Mouse (Mus musculus) hindbrain, embryonic 10.5 days (tissue): ENCODE data around the gene Trpm8. TPM values are rescaled to one million over a fixed set of nuclear protein-coding genes. Genes with fewer than 3 reads are reported as not detected.
A peak's percentile ranks its signal among the peaks of the same experiment; 100 is the strongest.

Experiments
- DNase-seq: peaks from one replicate; pipeline ENCODE4 v3.0.0-alpha.2; 2017; ENCODE audit warnings: low spot score
- H3K27ac ChIP-seq: fragments of 300-500 bp; sonication (generic); 2 replicates; pipeline ENCODE4 v1.5.1; 2016; ENCODE audit warnings: mild to moderate bottlenecking, moderate library complexity
- H3K27me3 ChIP-seq: fragments of 300-500 bp; sonication (generic); 2 replicates; pipeline ENCODE4 v1.6.1; 2016; ENCODE audit warnings: mild to moderate bottlenecking; ENCODE audit not compliant: poor library complexity, insufficient read depth, severe bottlenecking
- H3K36me3 ChIP-seq: fragments of 300-500 bp; sonication (generic); 2 replicates; pipeline ENCODE4 v1.6.1; 2016; ENCODE audit warnings: mild to moderate bottlenecking, moderate library complexity
- H3K4me1 ChIP-seq: fragments of 300-500 bp; sonication (generic); replicated peaks from 2 replicates; pipeline ENCODE4 v1.6.1; 2016; ENCODE audit warnings: mild to moderate bottlenecking
- H3K4me3 ChIP-seq: fragments of 300-500 bp; sonication (generic); 2 replicates; pipeline ENCODE4 v1.5.1; 2016; ENCODE audit warnings: mild to moderate bottlenecking, moderate library complexity
- H3K9me3 ChIP-seq: fragments of 300-500 bp; sonication (generic); 2 replicates; pipeline ENCODE4 v1.6.1; 2016; ENCODE audit warnings: mild to moderate bottlenecking, moderate library complexity
- WGBS: fragments of 180-500 bp; shearing (Covaris S2); methylation state at CpG from one replicate; pipeline ENCODE4 v1.1.7; 2016; 5-methylcytosine and 5-hydroxymethylcytosine counted together
- polyA plus RNA-seq: library from polyadenylated mRNA; unstranded; fragments of >200 nt; fragmentation: Nextera tagmentation; extraction: Ambion mirVana; gene quantifications from 2 replicates; pipeline ENCODE4 v1.2.1, GENCODE M21; 2016

Gene Trpm8
- not detected in 2 replicates for polyA plus RNA-seq

DNA sequence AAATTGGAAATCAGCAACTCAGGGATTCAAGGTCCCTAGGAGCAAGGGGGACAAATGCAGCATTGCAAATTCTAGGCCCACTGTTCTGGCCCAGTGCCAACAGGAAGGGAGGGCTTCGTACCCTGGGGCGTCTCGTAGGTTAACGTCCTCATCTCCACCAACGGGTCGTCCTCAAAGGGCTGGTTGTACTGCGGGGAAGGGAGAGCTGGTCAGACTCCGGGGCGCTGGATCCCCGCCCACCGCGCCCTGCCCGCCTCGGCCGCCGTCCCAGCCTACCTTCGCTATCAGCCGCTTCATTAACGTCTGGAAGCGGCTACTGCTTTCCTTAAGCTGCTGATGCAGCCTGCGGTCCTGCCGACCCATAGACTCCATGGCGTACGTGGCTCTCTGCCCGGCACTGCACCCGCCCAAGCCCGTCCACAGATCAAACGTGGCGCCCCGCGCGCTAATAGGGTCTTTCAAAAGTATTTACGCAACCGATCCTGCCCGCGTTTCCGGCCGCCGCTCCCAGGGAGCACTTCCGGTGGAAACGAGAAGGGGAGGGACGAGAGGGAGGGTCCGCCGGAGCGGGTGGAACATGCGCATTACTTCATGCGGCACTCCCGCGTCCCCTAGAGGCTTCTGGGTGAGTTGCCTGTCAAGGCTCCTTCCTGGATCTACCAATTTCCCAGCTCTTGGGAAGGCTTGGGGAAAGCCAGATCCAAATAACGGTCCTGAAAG lies at the start of gene Trpm8, which contains the start of gene Hjurp:
Gene Trpm8, plus strand, starts transcription at position 564 of the 720 bp plus-strand sequence.
Gene Hjurp, minus strand, starts transcription at position 536 of the 720 bp plus-strand sequence.
- under 1% methylated on average over 50 of the region's 50 CpGs for WGBS
- peaks cover 49% of the 10 kb centered on the region for H3K9me3 ChIP-seq

DNA sequence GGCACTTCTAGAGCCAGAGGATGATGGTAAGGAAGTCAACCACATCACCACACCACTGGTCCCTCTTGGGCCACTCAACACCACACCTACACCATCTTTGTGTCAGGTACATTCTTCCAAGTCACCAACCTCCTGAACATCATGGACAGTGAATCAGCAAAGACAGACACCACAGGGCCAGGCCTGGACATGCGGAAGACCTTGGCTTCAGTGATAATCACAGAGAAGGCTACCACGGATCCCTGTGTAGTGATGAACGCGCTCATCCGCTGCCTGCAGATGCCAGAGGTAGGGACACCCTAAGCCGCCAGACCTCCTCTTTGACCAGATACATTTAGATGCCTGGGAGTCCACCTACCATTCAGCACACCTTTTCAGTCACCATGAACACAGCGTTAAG lies 49.3 kb upstream of the Trpm8 start:
- DNase-seq = no peak
- Histone ChIP-seq H3K36me3 (no peaks in the 10 kb centered on the region), H3K27me3 (no peaks in the 10 kb centered on the region), H3K4me3 (no peak overlapping the region), H3K4me1 (no peaks in the 10 kb centered on the region), H3K9me3 (peaks cover 79% of the 10 kb centered on the region), H3K27ac (no peak overlapping the region)
- WGBS = 69% methylated on average over 7 of the region's 7 CpGs

More for the DNA sequence above, at the start of gene Trpm8, which contains the start of gene Hjurp:
- H3K27ac ChIP-seq = peak within 1 kb of the TSS; percentile 90
- H3K4me1 ChIP-seq = peaks cover 19% of the 10 kb centered on the region
- peak within 1 kb of the TSS; percentile 57 for H3K4me3 ChIP-seq
- no peaks in the 10 kb centered on the region for H3K27me3 ChIP-seq
- peak; percentile 100 for DNase-seq
- peaks cover 38% of the 10 kb centered on the region for H3K36me3 ChIP-seq

DNA sequence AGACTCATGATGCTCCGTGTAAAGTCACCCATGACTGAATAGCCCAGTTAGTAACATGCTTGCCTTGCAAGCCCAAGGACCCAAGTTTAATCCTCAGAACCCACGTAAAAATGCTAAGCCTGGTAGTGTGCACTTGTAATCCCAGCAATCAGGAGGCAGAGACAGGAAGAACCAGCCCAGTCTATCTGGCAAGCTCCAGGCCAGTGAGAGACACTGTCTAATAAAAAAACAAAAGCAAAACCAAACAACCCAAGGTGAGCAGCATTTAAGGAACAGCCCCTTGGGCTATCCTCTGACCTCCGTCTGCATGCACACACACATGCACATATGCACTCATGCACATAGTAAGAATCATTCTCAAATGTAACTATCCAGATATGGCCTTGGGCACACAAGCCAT lies 47.9 kb upstream of the Trpm8 start:
- Histone ChIP-seq H3K4me3 (no peak overlapping the region), H3K4me1 (no peaks in the 10 kb centered on the region), H3K27ac (no peak overlapping the region), H3K9me3 (peaks cover 93% of the 10 kb centered on the region), H3K36me3 (no peaks in the 10 kb centered on the region), H3K27me3 (no peaks in the 10 kb centered on the region)
- WGBS = 76% methylated on average over 3 of the region's 3 CpGs
- DNase-seq = no peak

DNA sequence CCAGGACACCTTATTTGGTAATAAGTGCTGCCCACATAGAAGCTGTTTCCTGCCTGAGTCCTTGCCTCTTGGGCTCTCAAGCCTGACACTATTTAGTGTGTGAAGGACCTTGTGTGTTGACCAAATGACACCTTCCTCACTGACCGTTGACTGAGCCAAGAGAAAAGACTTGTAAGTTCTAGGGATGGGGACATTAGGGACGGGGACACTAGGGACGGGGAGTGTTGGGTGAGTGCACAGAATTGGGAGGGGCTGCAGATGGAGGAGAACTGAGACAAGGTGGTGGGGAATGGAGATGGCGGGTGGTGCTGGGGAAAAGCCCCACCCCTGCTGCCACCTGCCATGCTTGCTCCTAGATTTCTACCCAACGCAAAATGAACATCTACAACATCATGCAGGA lies 47.5 kb upstream of the Trpm8 start:
- Histone ChIP-seq H3K4me1 (no peaks in the 10 kb centered on the region), H3K4me3 (no peak overlapping the region), H3K27me3 (no peaks in the 10 kb centered on the region), H3K36me3 (no peaks in the 10 kb centered on the region), H3K27ac (no peak overlapping the region), H3K9me3 (peaks cover 98% of the 10 kb centered on the region)
- 87% methylated on average over 5 of the region's 5 CpGs for WGBS
- DNase-seq = no peak

DNA sequence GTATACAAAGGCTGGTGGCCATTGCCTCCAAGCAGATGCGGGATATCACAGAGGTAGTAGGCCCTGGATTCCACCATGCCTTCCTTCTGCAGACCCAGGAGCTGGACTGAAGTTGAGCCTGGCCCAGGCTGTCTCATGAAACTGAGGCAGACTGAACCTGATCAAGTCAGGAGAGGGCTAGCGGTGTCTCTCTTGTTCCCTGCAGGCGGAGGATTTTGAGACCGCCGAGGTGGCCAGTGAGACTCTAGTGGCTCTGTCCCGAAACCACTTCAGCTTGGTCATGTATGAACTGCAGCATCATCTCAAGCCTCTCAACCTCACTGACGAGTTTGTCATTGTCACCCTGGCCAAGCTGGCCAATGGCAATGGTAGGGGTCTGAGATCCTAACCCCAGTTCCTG lies 47.0 kb upstream of the Trpm8 start:
- Histone ChIP-seq H3K4me3 (no peak overlapping the region), H3K27me3 (no peaks in the 10 kb centered on the region), H3K27ac (no peak overlapping the region), H3K4me1 (no peaks in the 10 kb centered on the region), H3K9me3 (peaks cover 100% of the 10 kb centered on the region), H3K36me3 (no peaks in the 10 kb centered on the region)
- no peak for DNase-seq
- WGBS = 74% methylated on average over 7 of the region's 7 CpGs

DNA sequence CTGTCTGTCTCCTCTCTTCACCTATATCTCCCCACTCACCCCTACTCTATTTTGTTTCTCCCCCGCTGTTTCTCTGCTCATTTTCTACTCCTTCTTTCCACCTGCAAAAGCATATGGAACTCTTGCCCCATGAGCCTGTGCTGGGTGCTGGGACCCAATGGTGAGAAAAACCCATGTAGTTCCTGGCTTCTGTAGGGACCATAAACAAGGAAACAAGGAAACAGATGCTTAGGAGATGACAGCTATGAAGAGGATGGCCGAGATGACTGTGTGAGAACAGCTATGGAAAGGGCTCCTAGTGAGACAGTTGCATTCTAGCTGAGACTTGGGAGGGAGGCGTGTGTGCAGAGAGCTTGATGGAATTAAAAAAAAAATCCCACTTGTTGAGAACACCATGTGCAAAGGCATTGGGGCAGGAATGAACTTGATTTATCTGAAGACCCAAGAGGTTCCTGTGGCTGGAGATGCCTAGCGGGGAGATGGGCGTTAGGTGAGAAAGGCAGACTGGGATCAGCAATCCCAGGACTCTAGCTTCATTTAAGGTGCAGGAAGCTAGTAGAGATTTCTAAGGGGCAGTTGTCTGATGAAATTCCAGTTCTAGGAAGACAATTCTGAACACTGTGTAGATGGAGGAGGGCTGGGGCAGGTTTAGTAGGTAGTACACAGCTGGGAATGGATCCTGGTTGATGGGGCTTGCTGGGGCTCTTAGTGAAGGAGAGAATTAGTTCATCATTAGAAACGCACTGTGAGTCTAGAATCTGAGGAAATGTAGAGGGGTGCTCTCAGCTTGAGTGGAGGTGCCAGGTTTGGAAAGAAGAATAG lies 46.3 kb upstream of the Trpm8 start:
- peaks cover 100% of the 10 kb centered on the region for H3K9me3 ChIP-seq
- H3K27ac ChIP-seq = no peak overlapping the region
- no peak overlapping the region for H3K4me3 ChIP-seq
- no peaks in the 10 kb centered on the region for H3K36me3 ChIP-seq
- WGBS = 76% methylated on average over 6 of the region's 6 CpGs
- H3K27me3 ChIP-seq = no peaks in the 10 kb centered on the region
- no peaks in the 10 kb centered on the region for H3K4me1 ChIP-seq
- DNase-seq = no peak

DNA sequence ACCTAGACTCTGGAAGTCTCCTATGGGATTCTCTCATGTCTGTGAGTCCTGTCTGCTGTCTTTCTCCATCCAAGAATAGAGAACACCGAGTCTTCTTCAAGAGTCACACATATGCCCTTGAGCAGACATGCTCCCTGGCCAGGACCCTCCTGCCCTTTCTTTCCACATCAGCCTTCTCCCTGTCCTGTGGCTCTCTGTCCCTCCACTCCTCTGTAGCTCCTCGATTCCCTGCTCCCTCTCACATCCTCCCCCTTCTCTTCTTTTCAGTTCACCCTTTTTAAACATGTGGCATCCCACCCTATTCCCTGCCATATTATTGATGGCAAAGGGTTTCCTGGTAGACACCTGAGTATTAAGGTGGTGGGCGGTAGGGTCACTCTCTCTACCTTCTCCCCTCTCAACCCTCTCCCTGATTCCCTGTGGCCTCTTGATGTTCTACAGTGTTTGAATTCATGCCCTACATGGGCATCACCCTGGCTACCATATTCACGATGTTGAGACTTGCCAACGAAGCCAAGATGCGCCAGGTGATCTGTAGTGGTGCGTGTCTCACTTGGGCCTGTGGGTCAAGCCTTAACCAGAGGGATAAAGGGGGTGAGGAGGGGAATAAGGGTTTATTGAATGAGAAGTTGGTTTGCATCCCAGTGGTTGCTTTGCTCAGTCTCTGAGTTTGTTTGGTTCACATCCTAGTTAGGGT lies 45.5 kb upstream of the Trpm8 start:
- no peak for DNase-seq
- Histone ChIP-seq H3K4me3 (no peak overlapping the region), H3K36me3 (no peaks in the 10 kb centered on the region), H3K4me1 (no peaks in the 10 kb centered on the region), H3K9me3 (peaks cover 98% of the 10 kb centered on the region), H3K27ac (no peak overlapping the region), H3K27me3 (no peaks in the 10 kb centered on the region)
- WGBS = 68% methylated on average over 7 of the region's 7 CpGs

DNA sequence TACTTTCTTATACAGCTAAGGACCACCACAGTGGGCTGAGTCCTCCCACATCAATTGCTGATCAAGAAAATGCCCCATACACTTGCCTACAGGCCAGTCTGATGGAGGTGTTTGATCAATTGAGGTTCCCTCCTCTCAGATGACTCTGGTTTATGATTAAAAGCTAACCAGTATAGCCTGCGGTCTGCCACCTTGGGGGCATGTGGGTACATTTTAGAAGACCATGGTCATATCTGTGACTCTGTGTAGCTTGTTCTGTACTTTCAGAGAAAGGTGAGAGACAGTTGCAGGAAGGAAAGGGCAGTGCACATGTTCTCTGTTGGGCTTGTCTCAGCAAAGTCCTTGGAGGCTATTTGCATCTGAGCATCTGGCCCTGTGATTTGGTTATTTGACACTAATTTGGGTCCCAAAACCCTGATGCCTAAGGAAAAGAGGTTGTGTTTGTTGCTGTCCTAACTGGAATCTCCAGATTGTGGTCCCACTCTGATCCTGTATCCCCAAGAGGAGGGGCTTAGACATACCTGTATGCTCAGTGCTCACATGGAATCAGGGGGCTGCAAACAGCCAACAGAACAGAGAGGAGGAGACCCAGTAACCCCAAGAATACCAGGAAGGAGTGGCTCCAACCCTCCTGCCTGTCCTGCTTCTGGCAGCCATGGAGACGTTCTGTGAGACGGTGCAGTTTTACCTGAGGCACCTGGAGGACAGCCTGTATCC lies 44.6 kb upstream of the Trpm8 start:
- Histone ChIP-seq H3K9me3 (peaks cover 98% of the 10 kb centered on the region), H3K4me1 (no peaks in the 10 kb centered on the region), H3K27ac (no peak overlapping the region), H3K4me3 (no peak overlapping the region), H3K36me3 (no peaks in the 10 kb centered on the region), H3K27me3 (no peaks in the 10 kb centered on the region)
- no peak for DNase-seq
- 60% methylated on average over 3 of the region's 3 CpGs for WGBS

DNA sequence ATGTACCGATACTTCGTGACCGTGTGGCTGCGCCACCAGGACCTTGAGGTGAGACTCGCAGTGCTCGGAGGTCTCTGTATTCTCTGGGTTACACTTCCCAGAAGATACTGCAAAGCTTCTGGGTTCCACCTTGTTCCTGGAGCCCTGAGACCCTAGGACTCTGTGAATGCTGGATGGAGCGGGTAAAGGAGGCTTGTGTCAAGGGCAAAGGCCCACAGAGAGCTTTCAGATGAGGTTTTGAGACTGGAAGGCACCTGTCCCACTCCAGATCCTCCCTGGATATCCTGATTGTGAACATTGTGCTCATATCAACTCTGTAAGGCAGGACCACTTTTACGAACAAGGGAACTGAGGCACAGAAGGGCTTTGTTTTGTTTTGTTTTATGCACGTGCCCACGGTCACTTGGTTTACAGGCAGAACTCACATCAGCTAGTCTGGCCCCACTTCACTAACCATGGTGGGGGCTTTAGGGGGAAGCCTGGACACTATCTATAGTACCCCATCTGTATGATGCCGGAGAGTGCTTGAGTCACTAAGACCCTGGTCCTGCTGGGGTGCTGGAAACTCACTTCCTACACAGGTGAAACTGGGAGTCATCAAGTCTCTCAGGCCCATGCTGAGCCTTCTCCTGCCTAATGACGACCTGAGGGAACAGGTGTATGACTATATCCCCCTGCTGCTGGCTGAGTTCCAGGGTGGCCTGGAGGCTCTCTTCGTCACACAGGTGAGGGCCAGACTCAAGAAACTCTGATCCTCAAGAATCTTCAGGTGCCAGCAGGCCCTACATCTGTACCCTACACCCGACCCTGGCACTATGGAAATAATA lies 43.8 kb upstream of the Trpm8 start:
- WGBS = 70% methylated on average over 14 of the region's 14 CpGs
- no peak for DNase-seq
- Histone ChIP-seq H3K27ac (no peak overlapping the region), H3K27me3 (no peaks in the 10 kb centered on the region), H3K36me3 (no peaks in the 10 kb centered on the region), H3K4me1 (no peaks in the 10 kb centered on the region), H3K4me3 (no peak overlapping the region), H3K9me3 (peaks cover 98% of the 10 kb centered on the region)

DNA sequence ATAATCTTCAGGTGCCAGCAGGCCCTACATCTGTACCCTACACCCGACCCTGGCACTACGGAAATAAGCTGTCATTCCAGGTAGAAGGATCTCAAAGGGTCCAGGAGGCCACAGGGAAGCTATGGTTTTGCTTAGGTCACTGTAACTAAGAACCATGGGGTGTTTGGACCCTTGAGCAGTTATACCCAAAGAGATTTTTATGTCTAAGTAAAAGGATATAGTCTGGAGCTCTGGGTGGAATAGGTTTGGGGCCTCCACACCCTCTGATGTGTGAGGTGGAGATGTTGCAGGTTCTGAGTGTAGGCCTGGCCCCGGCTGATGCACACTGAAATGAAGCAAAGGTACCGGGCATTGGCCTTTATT lies 43.2 kb upstream of the Trpm8 start:
- no peaks in the 10 kb centered on the region for H3K4me1 ChIP-seq
- no peak overlapping the region for H3K4me3 ChIP-seq
- 68% methylated on average over 4 of the region's 4 CpGs for WGBS
- H3K9me3 ChIP-seq = peaks cover 98% of the 10 kb centered on the region
- no peak overlapping the region for H3K27ac ChIP-seq
- no peaks in the 10 kb centered on the region for H3K27me3 ChIP-seq
- DNase-seq = no peak
- H3K36me3 ChIP-seq = no peaks in the 10 kb centered on the region

DNA sequence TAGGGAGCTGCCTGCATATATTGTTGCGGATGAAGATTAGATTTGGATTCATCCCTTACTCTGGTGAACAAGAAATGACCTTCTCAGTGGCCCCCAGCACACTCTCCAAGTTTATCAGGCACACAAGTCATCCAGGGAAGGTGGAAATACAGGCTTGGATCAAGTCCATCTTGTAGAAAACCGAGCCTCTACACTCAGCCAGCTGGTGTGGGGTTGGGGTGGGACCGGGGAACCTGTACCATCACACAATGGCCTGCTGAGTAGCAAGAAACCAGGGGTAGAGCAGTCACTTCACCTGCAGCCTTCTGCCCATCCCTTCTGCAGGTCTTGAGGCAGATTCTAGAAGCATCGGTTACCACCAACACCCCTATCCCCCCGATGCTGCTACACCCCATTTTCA lies 42.8 kb upstream of the Trpm8 start:
- H3K27me3 ChIP-seq = no peaks in the 10 kb centered on the region
- DNase-seq = no peak
- no peaks in the 10 kb centered on the region for H3K4me1 ChIP-seq
- no peak overlapping the region for H3K27ac ChIP-seq
- no peak overlapping the region for H3K4me3 ChIP-seq
- no peaks in the 10 kb centered on the region for H3K36me3 ChIP-seq
- peaks cover 98% of the 10 kb centered on the region for H3K9me3 ChIP-seq
- WGBS = 48% methylated on average over 5 of the region's 5 CpGs
